ENCODE assay signal across 9 mouse cellular contexts in the genomic region with DNA sequence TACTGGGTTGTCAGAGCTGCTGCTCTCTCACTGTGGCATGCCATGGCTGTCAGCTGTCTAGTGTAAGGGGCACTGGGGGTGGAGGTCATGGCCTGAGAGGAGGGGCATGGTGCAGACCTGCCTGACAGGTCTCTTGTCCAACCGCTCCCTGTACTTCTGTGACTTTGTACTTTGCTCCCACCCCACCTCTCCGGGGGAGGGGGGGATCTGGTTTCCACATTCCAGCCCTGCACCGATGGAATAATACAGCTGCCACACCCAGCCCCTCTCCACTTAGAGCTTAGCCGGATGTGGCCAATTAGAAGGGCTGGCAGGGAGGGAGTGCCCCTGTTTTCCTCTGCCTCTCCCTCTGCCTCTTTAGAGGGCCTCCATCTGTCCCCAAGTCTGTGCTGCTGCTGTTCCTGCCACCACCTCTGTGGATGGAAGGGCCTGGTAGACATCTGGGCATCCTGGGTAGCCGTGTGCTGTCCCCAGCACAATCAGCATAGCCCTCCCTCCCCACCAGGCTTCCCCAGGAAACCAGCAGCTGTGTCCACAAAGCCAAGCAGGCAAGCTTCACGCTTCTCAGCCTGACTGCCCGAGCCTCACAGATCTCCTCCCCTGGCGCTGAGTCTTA. TPM values are rescaled to one million over a fixed set of nuclear protein-coding genes. Genes with fewer than 3 reads are reported as not detected.
A peak's percentile ranks its signal among the peaks of the same experiment; 100 is the strongest.
DNase-seq lines count a peak whose midpoint lies in the region; ATAC-seq lines count a peak whose summit lies in the region.
"Had no signal": no experiment of that assay in that cellular context is flagged by ENCODE, and none has a peak within 500 bp of the region (broad histone marks: within the 10 kb centered on the region; RNA-seq: fewer than 3 reads in every experiment).

No protein-coding gene starts in this region.

- H3K27me3 ChIP-seq in hindbrain, embryonic 14.5 days (ENCODE audit: control insufficient read depth, insufficient read depth, low read length) = no peaks in the 10 kb centered on the region
- H3K27me3 ChIP-seq in stomach, embryonic 14.5 days (ENCODE audit: control insufficient read depth, insufficient read depth, low read length) = no peaks in the 10 kb centered on the region
- no peaks in the 10 kb centered on the region for H3K27me3 ChIP-seq in forebrain, embryonic 14.5 days (replicated peaks; ENCODE audit: control insufficient read depth, insufficient read depth, low read length)

- H3K36me3 ChIP-seq in hindbrain, embryonic 14.5 days (replicated peaks; ENCODE audit: control insufficient read depth, insufficient read depth) = peaks cover 77% of the 10 kb centered on the region
- peaks cover 52% of the 10 kb centered on the region for H3K36me3 ChIP-seq in stomach, embryonic 14.5 days (ENCODE audit: control insufficient read depth, insufficient read depth, low read length)
- peaks cover 81% of the 10 kb centered on the region for H3K36me3 ChIP-seq in forebrain, embryonic 14.5 days (ENCODE audit: control insufficient read depth, insufficient read depth, low read length)

- WGBS in hindbrain, embryonic 14.5 days = 57% methylated on average over 8 of the region's 8 CpGs
- WGBS in stomach, embryonic 14.5 days = 26% methylated on average over 8 of the region's 8 CpGs
- 57% methylated on average over 8 of the region's 8 CpGs for WGBS in forebrain, embryonic 14.5 days

- no peak overlapping the region for H3K9ac ChIP-seq in hindbrain, embryonic 14.5 days
- no peak overlapping the region for H3K9ac ChIP-seq in stomach, embryonic 14.5 days (replicated peaks; ENCODE audit: low read depth, low read length)
- no peak overlapping the region for H3K9ac ChIP-seq in forebrain, embryonic 14.5 days (ENCODE audit: low read length)

- DNase-seq in urinary bladder, postnatal 36 days (ENCODE audit: low spot score in 2 of 2) = peak; percentile 53 to 57
- DNase-seq in urinary bladder, postnatal 25 days (ENCODE audit: low spot score) = no peak
- no peak for DNase-seq in hindbrain, embryonic 14.5 days (ENCODE audit: low spot score)
- peak; percentile 61 for DNase-seq in liver
- no peak for DNase-seq in forebrain, embryonic 14.5 days (ENCODE audit: low spot score)
- DNase-seq in cerebellum, adult 9-10 months = no peak
- no peak for DNase-seq in adrenal gland, postnatal 25 days

- 0 out of 2 replicates have a peak overlapping the region, but pooled peaks have one; percentile 26 for H3K27ac ChIP-seq in hindbrain, embryonic 14.5 days
- peak overlapping the region; percentile 95 for H3K27ac ChIP-seq in stomach, embryonic 14.5 days (ENCODE audit: low read length)
- H3K27ac ChIP-seq in forebrain, embryonic 14.5 days (ENCODE audit: low read depth, low read length) = no peak overlapping the region; the same call in 1 of the 2 replicates

- H3K4me1 ChIP-seq in hindbrain, embryonic 14.5 days (replicated peaks; ENCODE audit: control insufficient read depth, insufficient read depth, low read length) = no peaks in the 10 kb centered on the region
- peaks cover 11% of the 10 kb centered on the region; the same call in 1 of the 2 replicates for H3K4me1 ChIP-seq in stomach, embryonic 14.5 days (ENCODE audit: control insufficient read depth, insufficient read depth, low read length)
- H3K4me1 ChIP-seq in forebrain, embryonic 14.5 days (ENCODE audit: control insufficient read depth, insufficient read depth, low read length) = no peaks in the 10 kb centered on the region

- ATAC-seq in hindbrain, embryonic 14.5 days (ENCODE audit: low FRiP score) = no peak
- peak; percentile 86 for ATAC-seq in stomach, embryonic 14.5 days (ENCODE audit: insufficient number of reproducible peaks, insufficient read depth, low FRiP score, low read depth)
- ATAC-seq in forebrain, embryonic 14.5 days = no peak

- no peaks in the 10 kb centered on the region for H3K9me3 ChIP-seq in hindbrain, embryonic 14.5 days (ENCODE audit: control insufficient read depth, low read length)
- no peaks in the 10 kb centered on the region for H3K9me3 ChIP-seq in stomach, embryonic 14.5 days (ENCODE audit: control insufficient read depth, low read depth, low read length)
- no peaks in the 10 kb centered on the region for H3K9me3 ChIP-seq in forebrain, embryonic 14.5 days (replicated peaks; ENCODE audit: control insufficient read depth, low read length)

- H3K4me2 ChIP-seq in hindbrain, embryonic 14.5 days (replicated peaks) = no peak overlapping the region
- 0 out of 2 replicates have a peak overlapping the region, but pooled peaks have one; percentile 5 for H3K4me2 ChIP-seq in stomach, embryonic 14.5 days (replicated peaks; ENCODE audit: low read depth, low read length)
- H3K4me2 ChIP-seq in forebrain, embryonic 14.5 days (ENCODE audit: low read length) = no peak overlapping the region

- H3K4me3 ChIP-seq in hindbrain, embryonic 14.5 days (replicated peaks; ENCODE audit: low read length) = no peak overlapping the region
- no peak overlapping the region for H3K4me3 ChIP-seq in stomach, embryonic 14.5 days (ENCODE audit: low read depth, low read length)
- H3K4me3 ChIP-seq in forebrain, embryonic 14.5 days (ENCODE audit: low read depth, low read length) = no peak overlapping the region

RNA-seq across cellular contexts. Expression of a gene that starts 14.1 kb away (rescaled TPM):
- polyA plus RNA-seq in hindbrain, embryonic 14.5 days (2014; fragmentation: Nextera tagmentation; extraction: Ambion mirVana) = 22.3 and 24.5 TPM in 2 replicates
- polyA plus RNA-seq in stomach, embryonic 14.5 days (2014; fragmentation: Nextera tagmentation; extraction: Ambion mirVana) = 12.8 and 13.7 TPM in 2 replicates
- polyA plus RNA-seq in forebrain, embryonic 14.5 days (2014; fragmentation: Nextera tagmentation; extraction: Ambion mirVana) = 11.7 and 12.5 TPM in 2 replicates
- total RNA-seq in adrenal gland, postnatal 25 days (2021) = 5.9 and 7.4 TPM in 2 replicates
- total RNA-seq: common myeloid progenitor, adult 5-6 weeks had no signal

RNA-seq across cellular contexts. Expression of a gene that starts 26.5 kb away (rescaled TPM):
- polyA plus RNA-seq in hindbrain, embryonic 14.5 days (2014; fragmentation: Nextera tagmentation; extraction: Ambion mirVana) = 32.2 and 36.1 TPM in 2 replicates
- 32.2 and 34.9 TPM in 2 replicates for polyA plus RNA-seq in stomach, embryonic 14.5 days (2014; fragmentation: Nextera tagmentation; extraction: Ambion mirVana)
- 33.1 and 36.6 TPM in 2 replicates for polyA plus RNA-seq in forebrain, embryonic 14.5 days (2014; fragmentation: Nextera tagmentation; extraction: Ambion mirVana)
- 20.5 and 26.7 TPM in 2 replicates for total RNA-seq in adrenal gland, postnatal 25 days (2021)

Comparison
In these comparisons a context has a peak if more than half of its experiments do, and no peak if none do; other contexts are left out.
1. DNase-seq: peak in urinary bladder, postnatal 36 days (2 of 2) and liver (single experiment); none in urinary bladder, postnatal 25 days (single experiment), hindbrain, embryonic 14.5 days (single experiment), forebrain, embryonic 14.5 days (single experiment), cerebellum, adult 9-10 months (single experiment) and adrenal gland, postnatal 25 days (single experiment).